Mouse (Mus musculus): Measurements from ENCODE around the gene Myrfl. TPM values are rescaled to one million over a fixed set of nuclear protein-coding genes. Genes with fewer than 3 reads are reported as not detected.

The Myrfl gene
- total RNA-seq, 2 experiments from 2014 or later: 0.14 to 0.31 TPM

DNA sequence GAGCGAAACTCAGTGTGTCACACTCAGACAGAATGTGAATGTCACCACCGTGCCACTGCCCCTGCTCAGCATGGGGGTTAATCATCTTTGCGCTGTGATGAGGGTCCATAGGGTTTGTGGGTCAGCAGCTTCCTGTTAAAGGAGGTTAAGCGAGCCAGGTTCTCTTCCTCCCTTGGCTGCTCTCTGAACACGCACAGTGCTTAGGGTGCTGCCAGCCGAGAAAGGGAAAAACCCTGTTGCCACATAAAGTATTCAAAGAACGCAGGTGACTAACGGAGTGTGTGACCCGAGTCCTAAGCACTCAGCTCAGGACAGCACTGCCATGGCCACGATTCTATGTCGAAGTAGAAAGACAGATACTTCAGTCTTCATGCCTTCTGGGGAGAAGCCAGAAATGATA is 69.4 kb downstream of the Myrfl start:
- no peak for DNase-seq (ENCODE audit: low spot score in 2 of 2)

DNA sequence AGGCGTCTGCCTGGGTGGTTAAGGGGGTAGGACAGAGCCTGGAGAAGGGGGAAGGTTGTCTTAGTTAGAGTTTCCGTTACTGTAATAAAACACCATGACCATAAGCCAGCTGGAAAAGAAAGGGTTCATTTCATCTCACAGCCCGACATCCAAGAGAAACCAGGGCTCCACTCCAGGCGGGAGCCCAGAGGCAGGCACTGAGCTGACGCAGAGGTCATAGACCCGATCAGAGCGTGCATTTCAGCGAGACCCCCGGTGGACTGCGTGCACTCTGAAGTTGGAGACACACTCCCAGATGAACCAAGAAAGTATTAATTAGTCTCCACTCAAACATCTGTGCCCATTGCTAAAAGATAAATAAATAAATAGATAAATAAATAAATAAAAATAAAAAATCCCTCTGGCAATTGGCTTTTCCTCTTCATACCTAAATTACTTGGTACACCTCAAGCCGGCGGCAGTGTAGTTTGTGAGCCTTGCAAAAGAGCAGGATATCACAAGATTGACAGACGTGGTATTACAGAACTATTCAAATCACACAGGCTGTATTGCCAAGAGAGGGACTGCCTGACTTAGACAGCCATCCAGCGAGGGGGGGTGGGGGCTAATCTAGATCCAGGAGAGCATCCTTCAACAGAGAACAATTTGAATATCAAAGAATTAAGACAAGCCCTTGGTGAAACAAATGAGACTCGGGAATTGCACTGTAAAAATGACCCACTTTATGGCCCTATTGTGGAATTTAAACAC is 81.2 kb downstream of the Myrfl start:
- no peak for DNase-seq (ENCODE audit: low spot score in 2 of 2)

GRCm38 (mm10) chr10:116813150-116813549 is 83.6 kb downstream of the Myrfl start:
- no peak for DNase-seq (ENCODE audit: low spot score in 2 of 2)

- DNase-seq (ENCODE audit: low spot score in 2 of 2): no peak
Observed at GRCm38 (mm10) chr10:116810738-116811137, 86.0 kb downstream of the Myrfl start.

DNA sequence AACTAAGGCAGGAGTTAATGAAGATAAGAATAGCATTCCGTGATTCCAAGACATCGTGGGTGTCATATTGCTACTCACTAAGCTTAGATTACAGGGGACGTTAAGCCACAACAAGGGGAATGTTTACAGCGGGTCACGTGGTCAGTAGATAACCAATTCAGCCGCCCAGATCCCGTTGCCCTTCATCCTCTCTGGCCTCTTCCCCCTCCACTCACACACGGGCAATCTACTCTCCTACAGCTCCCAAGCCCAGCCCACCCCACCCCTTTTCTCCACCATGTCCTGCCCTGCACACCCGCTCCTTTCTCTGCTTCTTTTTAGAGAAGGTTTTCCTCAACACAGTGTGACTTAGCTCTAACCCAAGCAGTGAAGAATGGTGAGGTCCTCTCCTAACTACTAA is 87.3 kb downstream of the Myrfl start:
- DNase-seq (ENCODE audit: low spot score in 2 of 2): no peak

DNA sequence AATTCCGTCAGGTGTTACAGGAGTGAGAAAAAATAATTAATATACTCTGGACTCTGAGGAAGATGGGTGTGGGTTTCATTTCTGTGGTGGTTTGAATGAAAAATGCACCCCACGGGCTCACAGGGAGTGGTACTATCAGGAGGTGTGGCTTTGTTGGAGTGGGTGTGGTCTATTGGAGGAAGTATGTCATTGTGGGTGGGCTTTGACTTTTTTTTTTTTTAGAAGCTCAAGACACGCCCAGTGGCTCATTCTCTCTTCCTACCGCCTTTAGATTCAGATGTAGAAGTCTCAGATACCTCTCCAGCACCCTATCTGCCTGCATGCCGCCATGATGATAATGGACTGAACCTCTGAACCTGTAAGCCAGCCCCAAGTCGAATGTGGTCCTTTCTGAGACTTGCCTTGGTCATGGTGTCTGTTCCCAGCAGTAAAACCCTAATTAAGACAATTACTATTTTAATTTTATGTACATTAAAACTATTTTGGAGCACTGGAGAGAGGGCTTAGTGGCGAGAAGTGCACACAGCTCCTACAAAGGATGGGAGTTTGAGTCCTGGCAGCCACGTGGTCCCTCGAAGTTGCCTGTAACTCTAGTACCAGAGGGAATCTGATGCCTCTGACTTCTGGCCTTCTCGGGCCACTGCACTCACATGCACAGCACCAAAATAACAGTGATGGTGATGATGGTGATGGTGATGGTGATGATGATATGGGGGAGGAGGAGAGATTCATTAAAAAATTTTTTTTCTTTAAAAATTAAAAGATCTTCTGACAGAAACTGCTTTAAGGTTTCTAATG is 88.0 kb downstream of the Myrfl start:
- no peak for DNase-seq (ENCODE audit: low spot score in 2 of 2)

- no peak for DNase-seq (ENCODE audit: low spot score in 2 of 2)
Observed at GRCm38 (mm10) chr10:116802178-116802794, 94.4 kb downstream of the Myrfl start.

- DNase-seq (ENCODE audit: low spot score in 2 of 2): no peak
Observed at GRCm38 (mm10) chr10:116801281-116801680, 95.4 kb downstream of the Myrfl start.

GRCm38 (mm10) chr10:116796066-116796465 is 100.7 kb downstream of the Myrfl start:
- DNase-seq (ENCODE audit: low spot score in 2 of 2): no peak

DNA sequence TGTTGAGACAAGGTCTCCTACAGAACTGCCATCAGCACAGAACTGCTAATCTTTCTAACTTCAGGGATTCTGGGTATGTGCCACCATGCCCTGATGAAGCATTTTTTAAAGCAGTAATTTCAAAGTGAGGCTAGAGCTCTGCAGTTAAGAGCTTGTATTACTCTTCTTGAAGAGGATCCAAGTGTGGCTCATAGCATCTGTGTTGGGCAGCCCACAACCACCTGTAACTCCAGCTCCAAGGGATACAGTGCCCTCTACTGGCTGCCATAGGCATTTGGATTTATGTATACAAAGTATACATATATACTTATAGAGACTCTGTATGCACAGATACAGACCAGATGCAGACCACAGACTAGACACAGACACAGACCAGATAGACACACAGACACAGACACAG is 107.6 kb downstream of the Myrfl start:
- DNase-seq (ENCODE audit: low spot score in 2 of 2): no peak

GRCm38 (mm10) chr10:116788431-116788830 is 108.3 kb downstream of the Myrfl start:
- DNase-seq (ENCODE audit: low spot score in 2 of 2): no peak

DNA sequence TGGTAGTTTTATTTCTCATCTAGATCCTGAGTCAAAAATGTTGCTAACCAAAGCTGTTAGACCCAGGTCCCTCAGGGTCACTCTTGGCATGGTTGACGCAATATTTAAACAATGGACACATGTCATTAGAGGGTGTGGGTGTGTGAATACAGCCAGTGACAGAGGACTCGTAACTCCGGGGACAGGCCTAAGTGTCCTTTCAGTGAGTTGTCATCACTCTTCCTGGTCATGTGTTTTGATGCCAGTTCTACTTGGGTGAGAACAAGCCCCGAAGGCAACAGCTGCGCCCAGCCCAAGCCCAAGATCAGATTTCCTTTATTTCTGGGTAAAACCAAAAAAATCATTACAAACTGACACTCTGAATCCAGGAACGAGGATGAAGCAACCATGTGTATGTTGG is 112.6 kb downstream of the Myrfl start:
- no peak for DNase-seq (ENCODE audit: low spot score in 2 of 2)

GRCm38 (mm10) chr10:116783020-116783419 is 113.7 kb downstream of the Myrfl start:
- no peak for DNase-seq (ENCODE audit: low spot score in 2 of 2)

DNA sequence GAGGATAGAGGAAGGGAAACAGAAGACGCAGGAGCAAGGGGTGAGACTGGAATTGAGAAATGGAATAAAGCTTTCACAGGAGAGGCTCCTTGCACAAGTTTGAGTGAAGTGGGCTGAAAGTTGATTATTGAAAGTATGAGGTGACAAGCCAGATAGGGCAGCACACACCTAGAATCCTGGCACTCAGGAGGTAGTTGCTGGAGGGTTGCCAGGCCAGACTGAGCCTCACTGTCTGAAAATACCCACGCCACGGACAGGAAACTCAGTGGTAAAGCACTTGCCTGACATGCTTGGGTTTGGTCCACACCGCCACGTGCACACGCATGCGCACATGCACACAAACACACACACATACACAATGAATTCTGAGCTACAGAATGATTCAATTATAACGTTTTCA is 118.8 kb downstream of the Myrfl start:
- no peak for DNase-seq (ENCODE audit: low spot score in 2 of 2)

GRCm38 (mm10) chr10:116776846-116777245 is 119.9 kb downstream of the Myrfl start:
- DNase-seq (ENCODE audit: low spot score in 2 of 2): no peak

DNA sequence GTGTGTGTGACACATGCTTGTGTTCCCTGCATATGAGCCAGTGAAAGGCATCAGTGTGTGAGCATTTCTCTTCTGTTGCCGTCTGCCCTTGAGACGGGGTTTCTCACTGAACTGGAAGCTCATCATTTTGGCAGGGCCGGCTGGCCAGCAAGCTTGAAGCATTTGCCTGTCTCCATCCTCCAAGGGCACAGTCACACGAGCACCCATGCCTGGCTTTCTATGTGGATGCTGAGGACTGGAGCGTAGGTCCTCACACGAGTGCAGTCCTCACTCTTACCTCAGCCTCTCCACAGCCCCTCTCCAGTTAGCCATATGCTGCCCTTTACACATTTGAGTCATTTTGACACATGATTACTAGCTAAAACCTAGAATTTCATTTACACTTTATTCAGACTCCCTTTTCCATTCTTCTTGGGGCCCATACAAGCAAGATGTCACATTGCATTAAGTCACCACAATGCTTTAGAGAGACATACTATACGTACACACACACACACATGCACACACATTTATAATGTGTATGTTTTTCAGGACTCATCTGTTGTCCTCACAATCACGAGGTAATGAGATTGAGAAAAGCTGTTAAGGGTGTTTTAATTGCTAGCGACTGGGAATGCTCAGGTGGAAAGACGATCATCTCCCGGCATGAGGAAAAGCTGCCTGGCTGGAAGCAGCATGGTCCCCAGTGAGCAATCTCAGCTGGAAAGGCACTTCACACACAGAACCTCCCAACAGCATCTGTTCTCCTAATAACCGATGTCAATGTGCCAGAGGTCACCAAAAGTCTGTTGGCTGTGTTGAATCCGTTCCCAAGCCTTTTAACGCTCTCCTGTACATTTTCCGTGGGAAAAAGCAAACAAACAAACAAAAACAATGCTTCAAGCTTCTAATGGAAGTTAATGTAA is 122.6 kb downstream of the Myrfl start:
- no peak for DNase-seq (ENCODE audit: low spot score in 2 of 2)

GRCm38 (mm10) chr10:116771215-116771935 is 125.3 kb downstream of the Myrfl start:
- DNase-seq (ENCODE audit: low spot score in 2 of 2): no peak

DNA sequence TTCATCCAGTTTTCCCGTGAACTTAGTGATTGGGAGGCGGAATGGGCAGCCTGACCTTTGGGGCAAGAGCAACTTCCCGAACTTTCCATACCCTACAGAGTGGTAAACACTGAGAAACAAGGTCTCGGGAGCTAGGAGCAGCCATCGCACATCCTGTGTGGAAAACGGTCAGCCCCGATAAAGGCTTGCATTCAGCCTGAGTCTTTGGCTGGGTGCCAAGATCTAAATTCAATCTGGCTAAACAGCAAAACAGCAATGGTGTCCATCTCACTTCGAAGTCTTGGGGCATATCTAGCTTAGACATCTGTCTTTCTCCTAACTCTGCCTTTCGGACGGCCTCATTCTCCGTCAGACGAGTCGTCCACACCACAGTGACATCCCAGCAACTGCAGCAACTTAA is 128.1 kb downstream of the Myrfl start:
- DNase-seq (ENCODE audit: low spot score in 2 of 2): no peak

GRCm38 (mm10) chr10:116766525-116766924 is 130.2 kb downstream of the Myrfl start:
- no peak for DNase-seq (ENCODE audit: low spot score in 2 of 2)

DNA sequence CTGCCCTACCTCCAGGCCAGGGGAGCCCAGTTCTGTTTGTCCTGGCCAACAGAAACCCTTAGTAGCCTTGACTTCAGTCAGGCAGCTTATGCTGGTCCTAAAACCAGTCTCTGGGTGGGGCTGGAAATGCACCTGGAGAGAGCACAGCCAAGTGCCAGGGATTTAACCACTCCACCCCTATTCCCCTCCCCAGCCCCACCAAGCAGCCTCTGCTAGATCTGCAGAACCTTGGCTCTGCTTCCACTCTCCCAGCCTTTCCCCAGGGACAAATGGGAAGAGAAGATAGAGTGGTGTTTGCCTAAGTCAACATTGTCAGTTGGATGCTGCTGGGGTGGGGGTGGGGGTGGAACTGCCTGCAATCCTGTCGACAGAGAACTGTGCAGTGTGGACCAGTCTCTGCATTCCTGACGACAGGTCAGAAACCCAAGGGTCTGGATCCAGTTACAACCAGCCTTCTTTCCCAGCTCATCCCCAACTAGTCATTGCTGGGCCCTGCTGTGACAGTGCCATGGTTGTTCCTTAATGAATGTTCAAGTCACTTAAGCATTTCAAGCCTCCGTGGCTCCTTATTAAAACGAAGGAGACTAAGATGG is 135.1 kb downstream of the Myrfl start:
- no peak for DNase-seq (ENCODE audit: low spot score in 2 of 2)
